Mouse (Mus musculus) thymus, adult 2 months (tissue): Measurements from ENCODE around the gene Xpnpep1. TPM values are rescaled to one million over a fixed set of nuclear protein-coding genes. Genes with fewer than 3 reads are reported as not detected.

Experiments used
- DNase-seq: peaks from one replicate; pipeline ENCODE4 v3.0.0; 2021
- H3K27ac ChIP-seq: fragments of 200-500 bp; 2 replicates; pipeline ENCODE4 v1.5.1; 2012; ENCODE audit warnings: low read length, control low read depth; ENCODE audit not compliant: control insufficient read depth, insufficient read depth
- H3K27me3 ChIP-seq: fragments of 200-500 bp; 2 replicates; pipeline ENCODE4 v1.6.1; 2012; ENCODE audit warnings: mild to moderate bottlenecking, low read length, moderate library complexity, mixed read lengths; ENCODE audit not compliant: control insufficient read depth, insufficient read depth
- H3K36me3 ChIP-seq: fragments of 200-500 bp; 2 replicates; pipeline ENCODE4 v1.6.1; 2012; ENCODE audit warnings: mild to moderate bottlenecking, low read length, moderate library complexity; ENCODE audit not compliant: control insufficient read depth, insufficient read depth
- H3K4me1 ChIP-seq: fragments of 200-500 bp; replicated peaks from 2 replicates; pipeline ENCODE4 v1.6.1; 2012; ENCODE audit warnings: low read length; ENCODE audit not compliant: control insufficient read depth, insufficient read depth
- H3K4me3 ChIP-seq: fragments of 200-500 bp; 2 replicates; pipeline ENCODE4 v1.5.1; 2012; ENCODE audit warnings: mild to moderate bottlenecking, low read length, control low read depth, moderate library complexity; ENCODE audit not compliant: control insufficient read depth, insufficient read depth
- CTCF ChIP-seq: fragments of 200-500 bp; IDR thresholded peaks from 2 replicates; pipeline ENCODE4 v1.5.1; 2012; ENCODE audit warnings: mild to moderate bottlenecking, control low read depth, low read length, moderate library complexity, borderline replicate concordance; ENCODE audit not compliant: control insufficient read depth, poor library complexity, insufficient read depth; ENCODE audit errors: extremely low read depth
- POLR2A ChIP-seq: fragments of 200-500 bp; IDR thresholded peaks from 2 replicates; pipeline ENCODE4 v1.6.1; 2012; ENCODE audit warnings: mild to moderate bottlenecking, low read length, control low read depth, moderate library complexity; ENCODE audit not compliant: control insufficient read depth, poor library complexity, insufficient read depth; ENCODE audit errors: extremely low read depth
- WGBS: fragments of 180-500 bp; shearing (Covaris S2); methylation state at CpG from one replicate; pipeline ENCODE4 v1.1.7; 2018; 5-methylcytosine and 5-hydroxymethylcytosine counted together
- polyA plus RNA-seq: library from polyadenylated mRNA; depleted of rRNA; stranded (reverse); fragments of >200 nt; gene quantifications from 2 replicates; pipeline ENCODE4 v1.2.3, GENCODE M21; 2012

Gene Xpnpep1
- polyA plus RNA-seq, 1 experiment: 49.6 TPM

DNA sequence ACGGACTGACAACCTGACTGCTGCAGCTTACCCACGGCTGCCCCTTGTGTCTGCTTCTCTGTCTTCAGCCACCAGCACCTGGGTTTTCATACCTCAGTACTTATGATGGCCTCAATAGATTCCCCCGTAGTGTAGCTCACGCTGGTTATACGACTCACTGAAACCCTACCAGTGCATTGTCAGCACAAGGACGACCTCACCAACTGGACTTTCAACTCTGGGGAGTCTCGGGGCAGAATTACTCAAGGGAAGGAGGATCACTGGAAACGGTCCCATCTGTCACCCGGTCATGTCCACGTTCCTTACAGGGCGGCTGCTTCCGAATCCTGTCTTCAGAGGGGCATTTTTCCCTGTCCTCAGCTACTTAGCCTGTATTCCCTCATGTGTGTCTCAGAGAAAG lies 11.8 kb downstream of the Xpnpep1 start:
- Histone ChIP-seq H3K4me3 (no peak overlapping the region), H3K27me3 (no peaks in the 10 kb centered on the region), H3K36me3 (0 out of 2 replicates have a peak, but pooled peaks cover 5% of the 10 kb centered on the region), H3K27ac (no peak overlapping the region), H3K4me1 (no peaks in the 10 kb centered on the region)
- WGBS: 96% methylated on average over 12 of the region's 12 CpGs
- no peak for DNase-seq
- no peak for TF ChIP-seq CTCF
- no peak for TF ChIP-seq POLR2A

- no peak for DNase-seq
- 96% methylated on average over 10 of the region's 10 CpGs for WGBS
- Histone ChIP-seq H3K4me1 (no peaks in the 10 kb centered on the region), H3K27me3 (no peaks in the 10 kb centered on the region), H3K27ac (no peak overlapping the region), H3K36me3 (0 out of 2 replicates have a peak, but pooled peaks cover 5% of the 10 kb centered on the region), H3K4me3 (no peak overlapping the region)
- no peak for TF ChIP-seq POLR2A
- TF ChIP-seq CTCF: no peak
Observed at GRCm38 (mm10) chr19:53023189-53023588, 16.8 kb downstream of the Xpnpep1 start.

DNA sequence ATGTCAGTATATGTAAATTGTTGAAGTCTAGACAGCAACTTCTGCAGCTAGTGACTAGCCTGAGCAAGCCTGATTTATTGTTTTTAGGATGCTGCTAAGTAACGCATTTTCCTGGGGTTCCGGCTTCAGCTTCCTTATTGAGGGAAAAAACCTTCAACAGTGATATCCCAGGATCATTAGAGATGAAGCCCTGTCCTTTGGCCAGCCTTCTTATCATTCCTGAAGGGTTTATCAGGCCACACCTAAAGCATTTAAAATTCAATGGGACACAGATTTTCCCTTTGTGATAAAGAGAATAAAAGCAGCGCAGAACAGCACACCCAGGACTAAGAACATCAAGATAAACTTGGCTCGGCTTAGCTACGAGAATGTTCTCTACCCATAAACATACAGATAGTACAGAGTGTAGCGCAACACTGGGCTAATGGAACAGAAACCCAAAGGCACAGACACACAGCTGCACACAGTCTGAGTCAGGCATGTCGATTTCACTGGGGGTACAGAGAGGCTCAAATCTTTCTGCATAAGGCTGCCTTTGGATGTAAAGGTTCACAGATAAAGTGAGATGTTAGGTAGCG lies 17.9 kb downstream of the Xpnpep1 start:
- Histone ChIP-seq H3K4me3 (no peak overlapping the region), H3K36me3 (0 out of 2 replicates have a peak, but pooled peaks cover 5% of the 10 kb centered on the region), H3K4me1 (no peaks in the 10 kb centered on the region), H3K27ac (no peak overlapping the region), H3K27me3 (no peaks in the 10 kb centered on the region)
- no peak for DNase-seq
- TF ChIP-seq CTCF (no peak), POLR2A (no peak)
- 96% methylated on average over 8 of the region's 8 CpGs for WGBS

- WGBS: 94% methylated on average over 10 of the region's 10 CpGs
- Histone ChIP-seq H3K4me3 (no peak overlapping the region), H3K27ac (no peak overlapping the region), H3K36me3 (0 out of 2 replicates have a peak, but pooled peaks cover 5% of the 10 kb centered on the region), H3K27me3 (no peaks in the 10 kb centered on the region), H3K4me1 (no peaks in the 10 kb centered on the region)
- no peak for DNase-seq
- TF ChIP-seq CTCF (no peak), POLR2A (no peak)
Observed at GRCm38 (mm10) chr19:53021537-53021936, 18.5 kb downstream of the Xpnpep1 start.

DNA sequence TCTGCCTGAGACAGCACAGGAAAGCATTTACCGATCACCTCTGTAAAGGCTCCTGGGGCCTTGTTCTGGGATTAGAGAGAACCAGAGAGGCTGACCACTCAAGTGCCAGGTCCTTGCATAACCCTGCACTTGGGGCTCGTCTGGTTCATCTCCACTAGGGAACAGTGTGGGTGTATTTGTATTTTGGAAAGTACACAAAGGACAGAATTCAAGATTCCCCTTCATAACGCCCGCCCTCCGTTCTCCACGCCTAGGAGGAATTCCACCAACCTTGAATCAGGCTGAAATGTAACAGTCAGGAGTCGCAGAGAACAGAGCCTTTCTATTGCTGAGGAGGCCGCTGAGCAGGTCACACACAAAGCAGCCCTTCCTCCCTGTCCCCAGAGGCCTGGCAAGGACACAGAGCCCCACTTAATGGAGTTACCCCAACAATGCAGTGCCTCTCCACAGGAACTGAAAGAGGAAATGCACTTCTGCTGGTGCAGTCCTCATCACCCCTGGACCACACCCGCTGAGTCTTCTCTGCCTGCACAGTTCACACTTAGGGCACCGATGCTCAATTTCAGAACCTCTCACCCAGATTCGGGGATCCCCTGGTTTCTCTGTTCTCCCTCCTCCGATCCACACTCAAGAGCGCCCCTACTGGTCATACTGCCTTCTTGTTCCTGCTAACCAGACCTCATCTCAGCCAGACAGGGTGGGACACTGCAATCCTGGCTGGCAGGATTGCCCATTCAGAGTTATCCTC lies 20.1 kb downstream of the Xpnpep1 start:
- DNase-seq: peak; percentile 55
- H3K27ac ChIP-seq: no peak overlapping the region
- H3K27me3 ChIP-seq: no peaks in the 10 kb centered on the region
- 75% methylated on average over 13 of the region's 13 CpGs for WGBS
- 0 out of 2 replicates have a peak, but pooled peaks cover 5% of the 10 kb centered on the region for H3K36me3 ChIP-seq
- no peak overlapping the region for H3K4me3 ChIP-seq
- no peaks in the 10 kb centered on the region for H3K4me1 ChIP-seq
- TF ChIP-seq POLR2A (no peak), CTCF (peak; percentile 73; the same call in 1 of the 2 replicates)

- Histone ChIP-seq H3K4me3 (no peak overlapping the region), H3K36me3 (no peaks in the 10 kb centered on the region), H3K4me1 (no peaks in the 10 kb centered on the region), H3K27ac (no peak overlapping the region), H3K27me3 (no peaks in the 10 kb centered on the region)
- DNase-seq: no peak
- WGBS: 97% methylated on average over 9 of the region's 9 CpGs
- no peak for TF ChIP-seq POLR2A
Observed at GRCm38 (mm10) chr19:53017954-53018353, 22.1 kb downstream of the Xpnpep1 start.
